Mouse (Mus musculus) hematopoietic multipotent progenitor cell, adult 10-12 weeks (in vitro differentiated cells): ENCODE data around the gene Taar7f. TPM values are rescaled to one million over a fixed set of nuclear protein-coding genes. Genes with fewer than 3 reads are reported as not detected.

Source experiments
- polyA plus RNA-seq: library from polyadenylated mRNA; stranded (reverse); fragments of >175 nt; gene quantifications from 2 replicates; pipeline ENCODE4 v1.2.3, GENCODE M21; 2012; ENCODE audit warnings: low replicate concordance

Gene Taar7f
- not detected in 2 replicates for polyA plus RNA-seq

GRCm38 (mm10) chr10:24049210-24049609, at the start of gene Taar7f:
Gene Taar7f (plus strand): TSS chr10:24049510.

GRCm38 (mm10) chr10:23999639-24000038, 49.7 kb upstream of the Taar7f start, which contains the start of gene Taar7b:
Gene Taar7b (plus strand): TSS chr10:23999939.

DNA sequence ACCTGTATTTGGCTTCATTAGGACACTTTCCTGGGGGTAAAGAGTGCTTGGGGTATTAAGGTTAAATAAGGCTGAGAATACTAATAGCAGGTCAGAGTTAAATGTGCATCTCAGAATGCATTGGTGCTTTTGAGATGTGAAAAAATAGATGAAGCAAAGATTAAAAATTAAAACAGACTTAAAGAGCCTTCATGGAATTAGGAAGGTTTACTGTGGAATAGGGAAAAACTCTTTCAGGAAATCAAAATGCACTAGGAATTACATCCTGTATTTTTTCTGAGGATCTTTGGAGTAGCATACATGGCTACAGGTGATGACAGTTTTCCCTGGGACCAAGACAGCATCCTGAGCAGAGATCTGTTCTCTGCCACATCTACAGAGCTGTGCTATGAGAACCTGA, 22.4 kb upstream of the Taar7f start, which contains the start of gene Taar7d:
Gene Taar7d (plus strand): TSS at position 301 of the 400 bp plus-strand sequence.

GRCm38 (mm10) chr10:24037314-24037713, 12.0 kb upstream of the Taar7f start, which contains the start of gene Taar7e:
Gene Taar7e (plus strand): TSS chr10:24037614.

DNA sequence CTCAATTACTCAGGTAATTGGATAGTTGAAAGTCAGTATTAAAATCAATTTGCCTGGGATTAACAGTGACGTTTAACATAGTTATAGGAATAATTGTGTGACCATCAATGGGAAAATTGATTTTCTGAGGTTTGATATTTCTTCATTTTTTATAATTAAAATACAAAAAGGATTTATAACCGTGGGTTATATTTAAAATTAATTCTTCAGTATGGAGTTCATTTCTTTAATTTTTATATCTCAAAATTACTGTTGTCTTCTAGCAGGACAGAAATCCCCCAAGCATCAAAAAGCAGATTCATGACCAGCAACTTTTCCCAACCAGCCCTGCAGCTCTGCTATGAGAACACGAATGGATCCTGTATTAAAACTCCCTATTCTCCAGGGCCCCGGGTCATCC, 26.9 kb downstream of the Taar7f start, which contains the start of gene Taar8a:
Gene Taar8a (plus strand): TSS at position 301 of the 400 bp plus-strand sequence.

GRCm38 (mm10) chr10:24092194-24092593, 42.9 kb downstream of the Taar7f start, which contains the start of gene Taar8b:
Gene Taar8b (minus strand): TSS chr10:24092294.

Other genes with a start within 250 kb of the Taar7f start
- 0.17 and 0.43 TPM in 2 replicates for gene Vnn3, start 198.0 kb upstream of the Taar7f start, polyA plus RNA-seq
- gene Vnn1, start 154.8 kb upstream of the Taar7f start, polyA plus RNA-seq = not detected in 2 replicates
- gene Taar1, start 129.2 kb upstream of the Taar7f start, polyA plus RNA-seq = not detected in 2 replicates
- gene Taar2, start 110.9 kb upstream of the Taar7f start, polyA plus RNA-seq = not detected in 2 replicates
- gene Taar3, start 100.0 kb upstream of the Taar7f start, polyA plus RNA-seq = not detected in 2 replicates
- gene Taar4, start 89.0 kb upstream of the Taar7f start, polyA plus RNA-seq = not detected in 2 replicates
- not detected in 2 replicates for gene Taar5, start 78.8 kb upstream of the Taar7f start, polyA plus RNA-seq
- gene Taar6, start 63.9 kb upstream of the Taar7f start, polyA plus RNA-seq = not detected in 2 replicates
- not detected in 2 replicates for gene Taar7a, start 56.0 kb upstream of the Taar7f start, polyA plus RNA-seq
- not detected in 2 replicates for gene Taar7b, start 49.6 kb upstream of the Taar7f start, polyA plus RNA-seq
- not detected in 2 replicates for gene Taar7d, start 22.3 kb upstream of the Taar7f start, polyA plus RNA-seq
- not detected in 2 replicates for gene Taar7e, start 11.9 kb upstream of the Taar7f start, polyA plus RNA-seq
- not detected in 2 replicates for gene Taar8a, start 27.0 kb downstream of the Taar7f start, polyA plus RNA-seq
- not detected in 2 replicates for gene Taar8b, start 42.8 kb downstream of the Taar7f start, polyA plus RNA-seq
- not detected in 2 replicates for gene Taar8c, start 52.4 kb downstream of the Taar7f start, polyA plus RNA-seq
- gene Taar9, start 60.0 kb downstream of the Taar7f start, polyA plus RNA-seq = not detected in 2 replicates
- gene Stx7, start 99.8 kb downstream of the Taar7f start, polyA plus RNA-seq = 149 and 409 TPM in 2 replicates
- not detected in 2 replicates for gene Moxd1, start 174.0 kb downstream of the Taar7f start, polyA plus RNA-seq